Mouse (Mus musculus) myocyte (in vitro differentiated cells): ENCODE data around the gene Teddm1b.

ENCODE experiments used
- CEBPB ChIP-seq: IDR thresholded peaks from 2 replicates; pipeline ENCODE4 v1.6.1; 2011; ENCODE audit warnings: mild to moderate bottlenecking, moderate library complexity; ENCODE audit not compliant: poor library complexity, insufficient read depth, severe bottlenecking
- MAX ChIP-seq: IDR thresholded peaks from one replicate; pipeline ENCODE4 v1.6.1; 2011; ENCODE audit warnings: low read depth, mild to moderate bottlenecking, control low read depth
- MYOD1 ChIP-seq, 3 experiments: IDR thresholded peaks; one replicate each; pipeline ENCODE4 v1.6.1; 2011; ENCODE audit warnings: control low read depth in 2 of 3, low read depth in 2 of 3, mild to moderate bottlenecking in 2 of 3, moderate library complexity in 1 of 3; ENCODE audit not compliant: insufficient read length in 2 of 3, control insufficient read depth in 1 of 3
- MYOG ChIP-seq, 3 experiments: IDR thresholded peaks; one replicate each; pipeline ENCODE4 v1.6.1; 2011; ENCODE audit warnings: control low read depth in 2 of 3, low read depth in 2 of 3, mild to moderate bottlenecking in 2 of 3; ENCODE audit not compliant: insufficient read length in 2 of 3, control insufficient read depth in 1 of 3, insufficient read depth in 1 of 3
- POLR2A ChIP-seq: IDR thresholded peaks from one replicate; pipeline ENCODE4 v1.6.1; 2011; ENCODE audit warnings: low read depth, mild to moderate bottlenecking, control low read depth, moderate library complexity; ENCODE audit not compliant: insufficient read length
- SRF ChIP-seq: IDR thresholded peaks from one replicate; pipeline ENCODE4 v1.6.1; 2011; ENCODE audit warnings: low read depth; ENCODE audit not compliant: control insufficient read depth, insufficient read length
- USF1 ChIP-seq: IDR thresholded peaks from one replicate; pipeline ENCODE4 v1.6.1; 2011; ENCODE audit warnings: low read depth, mild to moderate bottlenecking, control low read depth, moderate library complexity

DNA sequence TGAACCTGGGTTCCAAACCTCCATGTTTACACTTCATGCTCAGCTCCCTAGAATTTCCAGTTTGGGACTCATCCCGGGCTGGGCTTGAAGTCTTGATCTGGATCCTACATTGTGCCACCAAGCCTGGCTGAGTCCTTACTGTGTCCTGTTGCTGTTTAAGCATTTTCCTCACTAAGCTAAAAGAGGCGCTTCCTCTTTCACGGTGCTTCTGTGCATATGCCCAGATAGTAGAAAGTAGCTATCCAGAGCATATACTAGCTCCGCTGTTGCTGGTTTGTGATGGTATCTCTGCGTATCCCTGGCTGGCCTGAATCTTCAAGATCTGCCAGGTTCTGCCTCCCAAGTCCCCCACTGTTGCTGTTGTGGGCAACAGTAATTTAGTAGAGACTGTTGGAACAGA is 36.3 kb downstream of the Teddm1b start:
- TF ChIP-seq MYOD1 (IDR thresholded peaks at IDR 0.05; ENCODE audit: control insufficient read depth in 1 of 3, insufficient read length in 2 of 3, low read depth in 2 of 3) (no peak), MYOG (IDR thresholded peaks at IDR 0.05; ENCODE audit: control insufficient read depth in 1 of 3, insufficient read depth in 1 of 3, insufficient read length in 2 of 3, low read depth in 2 of 3) (no peak), SRF (no peak), MAX (no peak), USF1 (no peak), CEBPB (no peak), POLR2A (no peak)
